Mouse (Mus musculus) lung, embryonic 14.5 days (tissue): Measurements from ENCODE around the gene Ctrb1. TPM values are rescaled to one million over a fixed set of nuclear protein-coding genes. Genes with fewer than 3 reads are reported as not detected.

Experiments used
- ATAC-seq: fragments of 200-750 bp; cut with Nextera tagmentation; 2 replicates; pipeline ENCODE4 v1.8.0; 2017; ENCODE audit warnings: mild to moderate bottlenecking, moderate TSS enrichment, moderate library complexity; ENCODE audit not compliant: insufficient read depth
- DNase-seq: peaks from one replicate; pipeline ENCODE4 v3.0.0-alpha.2; 2015
- H3K27ac ChIP-seq: fragments of 300-500 bp; sonication (generic); 2 replicates; pipeline ENCODE4 v1.5.1; 2014; ENCODE audit warnings: low read depth, mild to moderate bottlenecking, moderate library complexity
- H3K27me3 ChIP-seq: fragments of 300-500 bp; sonication (generic); 2 replicates; pipeline ENCODE4 v1.6.1; 2014; ENCODE audit warnings: low read length, control low read depth; ENCODE audit not compliant: insufficient read depth
- H3K36me3 ChIP-seq: fragments of 300-500 bp; sonication (generic); 2 replicates; pipeline ENCODE4 v1.6.1; 2014; ENCODE audit warnings: control low read depth; ENCODE audit not compliant: insufficient read depth
- H3K4me1 ChIP-seq: fragments of 300-500 bp; sonication (generic); 2 replicates; pipeline ENCODE4 v1.6.1; 2014; ENCODE audit warnings: antibody characterized with exemption, control low read depth; ENCODE audit not compliant: insufficient read depth
- H3K4me2 ChIP-seq: fragments of 300-500 bp; sonication (generic); 2 replicates; pipeline ENCODE4 v1.6.1; 2014; ENCODE audit warnings: mild to moderate bottlenecking
- H3K4me3 ChIP-seq: fragments of 300-500 bp; sonication (generic); 2 replicates; pipeline ENCODE4 v1.5.1; 2014; ENCODE audit warnings: low read depth, low read length
- H3K9ac ChIP-seq: fragments of 300-500 bp; sonication (generic); 2 replicates; pipeline ENCODE4 v1.6.1; 2014
- H3K9me3 ChIP-seq: fragments of 300-500 bp; sonication (generic); 2 replicates; pipeline ENCODE4 v1.6.1; 2016; ENCODE audit warnings: low read depth, low read length, control low read depth
- CTCF ChIP-seq: IDR thresholded peaks from 2 replicates; pipeline ENCODE4 v1.5.1; 2016; ENCODE audit warnings: antibody characterized with exemption, low read depth
- WGBS: fragments of 180-500 bp; shearing (Covaris S2); extraction: QIAGEN DNeasy Blood & Tissue Kit; methylation state at CpG from one replicate; pipeline ENCODE4 v1.1.7; 2014; 5-methylcytosine and 5-hydroxymethylcytosine counted together
- polyA plus RNA-seq: library from polyadenylated mRNA; unstranded; fragments of >200 nt; fragmentation: Nextera tagmentation; extraction: Ambion mirVana; gene quantifications from 2 replicates; pipeline ENCODE4 v1.2.1, GENCODE M21; 2014

Gene Ctrb1
- polyA plus RNA-seq, 1 experiment from 2014 or later = not detected

DNA sequence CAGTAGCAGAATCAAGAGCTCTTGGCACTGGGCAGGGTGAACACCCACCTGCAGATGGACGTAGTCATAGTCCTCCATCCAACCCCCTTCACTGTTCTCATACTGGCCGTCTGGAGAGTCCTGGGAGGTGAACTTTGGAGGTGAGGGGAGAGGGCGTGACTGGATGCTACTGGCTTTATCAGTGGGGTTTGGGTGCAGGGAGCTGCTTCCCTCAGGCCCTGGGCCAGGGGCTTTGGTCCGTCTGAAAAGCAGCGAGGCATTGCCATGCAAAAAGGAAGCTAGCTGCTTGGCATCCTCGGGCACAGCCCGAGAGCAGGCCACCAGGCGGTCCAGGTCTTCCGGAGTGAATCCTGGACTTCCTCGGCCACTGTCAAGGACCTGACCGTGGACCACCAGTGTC lies 22.5 kb upstream of the Ctrb1 start:
- no peak for ATAC-seq
- Histone ChIP-seq H3K36me3 (peaks cover 90% of the 10 kb centered on the region), H3K27me3 (no peaks in the 10 kb centered on the region), H3K9me3 (no peaks in the 10 kb centered on the region), H3K4me1 (peaks cover 16% of the 10 kb centered on the region), H3K4me2 (no peak overlapping the region), H3K9ac (no peak overlapping the region), H3K4me3 (no peak overlapping the region), H3K27ac (no peak overlapping the region)
- no peak for DNase-seq
- 90% methylated on average over 11 of the region's 11 CpGs for WGBS
- no peak for TF ChIP-seq CTCF

DNA sequence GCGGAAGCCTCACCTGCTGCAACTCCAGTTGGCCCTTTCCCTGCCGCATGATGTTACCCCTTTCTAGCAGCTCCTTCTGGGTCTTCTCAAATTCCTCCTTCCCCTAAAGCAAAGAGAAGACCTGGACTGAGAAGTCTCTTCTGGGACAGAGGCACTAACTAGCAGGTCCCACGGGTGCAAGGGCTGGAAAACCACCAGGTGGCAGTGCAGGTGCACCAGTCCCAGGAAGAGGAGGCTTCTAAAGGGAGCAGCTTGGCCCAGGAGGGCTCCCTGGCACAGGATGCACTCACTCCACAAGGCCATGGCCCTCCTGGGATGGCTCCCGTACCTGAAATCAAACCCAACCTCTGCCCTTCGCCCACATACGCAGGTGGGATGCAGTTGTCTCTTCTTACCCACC lies 21.8 kb upstream of the Ctrb1 start:
- no peaks in the 10 kb centered on the region for H3K9me3 ChIP-seq
- no peak overlapping the region for H3K27ac ChIP-seq
- peaks cover 85% of the 10 kb centered on the region for H3K36me3 ChIP-seq
- peak; percentile 77 for DNase-seq
- no peak for ATAC-seq
- no peaks in the 10 kb centered on the region for H3K27me3 ChIP-seq
- no peak overlapping the region for H3K4me3 ChIP-seq
- no peak overlapping the region for H3K4me2 ChIP-seq
- 77% methylated on average over 6 of the region's 6 CpGs for WGBS
- H3K4me1 ChIP-seq = peaks cover 10% of the 10 kb centered on the region
- no peak overlapping the region for H3K9ac ChIP-seq
- TF ChIP-seq CTCF = peak; percentile 79

DNA sequence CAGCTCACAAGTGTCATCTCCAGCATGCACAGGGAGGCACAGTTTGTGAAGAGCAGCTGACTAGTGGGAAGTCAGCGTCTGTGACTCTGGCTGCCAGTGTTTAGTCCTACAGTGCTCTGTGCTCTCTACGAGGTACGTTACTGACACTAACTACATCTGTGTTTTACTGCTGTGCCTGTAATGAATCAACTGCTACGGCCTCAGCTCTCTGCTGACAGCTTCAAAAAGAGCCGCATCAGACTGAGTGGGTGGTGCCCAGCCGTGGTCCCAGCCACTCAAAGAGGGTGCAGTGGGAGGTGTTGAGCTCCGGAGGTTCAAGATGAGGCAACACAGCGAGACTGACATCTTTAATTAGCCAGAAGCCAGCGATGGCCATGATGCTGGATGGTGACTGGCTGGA lies 21.3 kb upstream of the Ctrb1 start:
- H3K9ac ChIP-seq = no peak overlapping the region
- H3K36me3 ChIP-seq = peaks cover 81% of the 10 kb centered on the region
- no peak overlapping the region for H3K27ac ChIP-seq
- no peak overlapping the region for H3K4me3 ChIP-seq
- no peaks in the 10 kb centered on the region for H3K27me3 ChIP-seq
- peaks cover 5% of the 10 kb centered on the region for H3K4me1 ChIP-seq
- DNase-seq (no peak), ATAC-seq (no peak)
- 66% methylated on average over 9 of the region's 9 CpGs for WGBS
- no peak overlapping the region for H3K4me2 ChIP-seq
- H3K9me3 ChIP-seq = no peaks in the 10 kb centered on the region
- no peak for TF ChIP-seq CTCF

DNA sequence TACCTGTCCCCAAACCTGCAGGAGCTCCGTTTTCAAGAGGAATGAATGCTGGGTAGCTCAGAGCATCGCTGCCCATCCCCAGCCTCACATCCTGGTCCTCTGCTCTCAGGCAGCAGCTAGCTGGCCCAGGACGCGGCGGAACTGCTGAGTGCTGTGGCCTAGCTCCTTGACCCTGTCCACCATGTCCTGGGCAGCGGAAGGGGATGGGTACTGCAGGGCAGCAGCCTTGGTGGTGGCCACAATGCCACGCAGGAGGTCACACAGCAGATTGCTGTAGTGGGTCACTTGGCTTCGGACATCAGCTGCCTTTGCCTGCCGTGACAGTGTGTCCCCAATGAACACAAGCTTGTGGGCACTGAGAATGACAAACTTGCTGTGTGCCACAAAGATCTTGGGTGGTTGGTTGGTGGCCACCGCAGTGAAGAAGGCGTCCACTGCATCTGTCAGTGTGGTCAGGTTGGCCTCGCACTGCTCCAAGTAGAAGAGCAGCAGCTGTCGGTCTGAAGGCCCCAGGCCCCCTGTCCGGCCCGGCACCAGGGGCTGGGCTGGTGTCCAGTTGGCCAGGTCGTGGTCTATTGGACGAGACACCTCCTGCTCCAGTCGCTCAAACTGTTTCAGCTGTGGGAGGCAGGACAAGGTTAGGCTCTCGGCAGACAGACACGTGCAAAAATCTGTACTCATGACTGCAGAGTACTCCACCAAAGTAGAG lies 20.1 kb upstream of the Ctrb1 start:
- TF ChIP-seq CTCF = no peak
- ATAC-seq (no peak), DNase-seq (no peak)
- no peaks in the 10 kb centered on the region for H3K27me3 ChIP-seq
- H3K27ac ChIP-seq = no peak overlapping the region
- peaks cover 76% of the 10 kb centered on the region for H3K36me3 ChIP-seq
- H3K4me2 ChIP-seq = no peak overlapping the region
- H3K4me1 ChIP-seq = no peaks in the 10 kb centered on the region
- H3K9ac ChIP-seq = no peak overlapping the region
- WGBS = 90% methylated on average over 20 of the region's 20 CpGs
- no peak overlapping the region for H3K4me3 ChIP-seq
- no peaks in the 10 kb centered on the region for H3K9me3 ChIP-seq

DNA sequence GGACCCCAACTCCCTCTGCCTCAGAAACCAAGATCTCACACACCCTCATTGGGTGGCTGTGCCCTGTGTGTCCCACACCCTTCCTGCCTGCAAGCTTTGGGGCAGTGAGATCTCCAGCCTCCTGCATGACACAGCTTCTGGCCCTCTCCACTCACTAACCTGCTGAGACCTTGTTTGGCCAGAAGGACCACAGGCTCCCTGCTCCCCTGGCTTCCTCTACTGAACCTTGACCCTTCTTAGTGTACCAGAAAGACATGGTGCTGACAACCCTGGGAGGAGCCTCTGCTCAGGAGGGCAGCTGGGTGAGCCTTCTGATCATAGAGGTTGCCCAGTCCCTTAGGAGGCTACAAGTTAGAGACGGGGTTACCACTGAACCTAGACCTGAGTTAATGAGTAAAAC lies 18.4 kb upstream of the Ctrb1 start:
- H3K36me3 ChIP-seq = peaks cover 60% of the 10 kb centered on the region

DNA sequence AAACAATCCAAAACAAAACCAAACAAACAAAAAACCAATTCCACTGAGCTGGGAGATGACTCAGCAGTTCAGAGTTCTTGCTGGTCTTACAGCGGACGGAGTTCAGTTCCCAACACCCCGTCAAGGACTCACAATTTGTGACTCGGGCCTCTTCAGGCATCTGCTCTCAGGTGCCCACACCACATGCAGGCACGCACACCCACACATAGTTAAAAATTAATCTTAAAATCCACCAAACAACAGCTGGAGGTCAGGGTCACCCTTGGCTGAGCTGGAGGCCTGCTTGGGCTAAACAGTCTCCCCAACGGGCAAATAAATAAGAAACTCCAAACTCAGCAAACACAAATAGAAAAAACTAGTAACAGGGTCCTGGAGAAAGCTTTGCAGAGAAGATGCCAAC lies 17.5 kb upstream of the Ctrb1 start:
- TF ChIP-seq CTCF = no peak
- Histone ChIP-seq H3K36me3 (peaks cover 51% of the 10 kb centered on the region), H3K27ac (no peak overlapping the region), H3K4me1 (no peaks in the 10 kb centered on the region), H3K27me3 (no peaks in the 10 kb centered on the region), H3K4me3 (no peak overlapping the region), H3K9me3 (no peaks in the 10 kb centered on the region), H3K9ac (no peak overlapping the region), H3K4me2 (no peak overlapping the region)
- DNase-seq = no peak
- WGBS = 71% methylated on average over 6 of the region's 6 CpGs
- no peak for ATAC-seq

More for the DNA sequence above, 18.4 kb upstream of the Ctrb1 start:
- ATAC-seq (no peak), DNase-seq (no peak)
- Histone ChIP-seq H3K9ac (no peak overlapping the region), H3K9me3 (no peaks in the 10 kb centered on the region), H3K4me2 (no peak overlapping the region), H3K27me3 (no peaks in the 10 kb centered on the region), H3K4me3 (no peak overlapping the region), H3K27ac (no peak overlapping the region), H3K4me1 (no peaks in the 10 kb centered on the region)
- TF ChIP-seq CTCF = no peak
- WGBS = 80% methylated on average over 1 of the region's 1 CpGs

DNA sequence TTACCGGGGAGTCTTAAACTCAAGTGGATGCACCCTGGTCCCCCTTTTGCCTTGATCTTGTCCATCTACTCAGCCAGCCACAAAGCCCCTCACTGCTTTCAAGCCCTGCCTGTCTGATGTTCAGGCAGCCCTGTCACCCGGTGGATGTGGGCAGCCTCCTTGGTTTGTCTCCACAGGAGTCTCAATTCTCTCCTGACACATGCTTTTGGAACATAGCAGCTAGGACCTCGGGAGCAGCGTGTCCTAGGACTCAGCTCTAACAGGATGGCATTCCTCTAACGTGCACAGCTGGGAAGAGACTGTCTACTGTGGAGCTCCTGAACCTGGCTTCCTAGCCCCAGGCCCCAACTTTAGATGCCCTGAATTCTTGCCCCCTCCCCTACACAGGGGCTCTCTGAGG lies 14.9 kb upstream of the Ctrb1 start:
- ATAC-seq (no peak), DNase-seq (no peak)
- Histone ChIP-seq H3K9ac (no peak overlapping the region), H3K36me3 (peaks cover 25% of the 10 kb centered on the region), H3K27ac (no peak overlapping the region), H3K9me3 (no peaks in the 10 kb centered on the region), H3K4me3 (no peak overlapping the region), H3K4me2 (no peak overlapping the region), H3K4me1 (no peaks in the 10 kb centered on the region), H3K27me3 (no peaks in the 10 kb centered on the region)
- WGBS = 59% methylated on average over 5 of the region's 5 CpGs
- no peak for TF ChIP-seq CTCF
